Mouse (Mus musculus) cerebellum, adult 11-12 months (tissue): Measurements from ENCODE around the gene Sppl2a.
"Not testable (repeated sequence)": the region's sequence is repeated elsewhere in the genome, so short reads cannot be mapped to it uniquely, and the experiment has no call there.

Experiments
- DNase-seq: peaks from one replicate; pipeline ENCODE4 v3.0.0; 2022

The Sppl2a gene

DNA sequence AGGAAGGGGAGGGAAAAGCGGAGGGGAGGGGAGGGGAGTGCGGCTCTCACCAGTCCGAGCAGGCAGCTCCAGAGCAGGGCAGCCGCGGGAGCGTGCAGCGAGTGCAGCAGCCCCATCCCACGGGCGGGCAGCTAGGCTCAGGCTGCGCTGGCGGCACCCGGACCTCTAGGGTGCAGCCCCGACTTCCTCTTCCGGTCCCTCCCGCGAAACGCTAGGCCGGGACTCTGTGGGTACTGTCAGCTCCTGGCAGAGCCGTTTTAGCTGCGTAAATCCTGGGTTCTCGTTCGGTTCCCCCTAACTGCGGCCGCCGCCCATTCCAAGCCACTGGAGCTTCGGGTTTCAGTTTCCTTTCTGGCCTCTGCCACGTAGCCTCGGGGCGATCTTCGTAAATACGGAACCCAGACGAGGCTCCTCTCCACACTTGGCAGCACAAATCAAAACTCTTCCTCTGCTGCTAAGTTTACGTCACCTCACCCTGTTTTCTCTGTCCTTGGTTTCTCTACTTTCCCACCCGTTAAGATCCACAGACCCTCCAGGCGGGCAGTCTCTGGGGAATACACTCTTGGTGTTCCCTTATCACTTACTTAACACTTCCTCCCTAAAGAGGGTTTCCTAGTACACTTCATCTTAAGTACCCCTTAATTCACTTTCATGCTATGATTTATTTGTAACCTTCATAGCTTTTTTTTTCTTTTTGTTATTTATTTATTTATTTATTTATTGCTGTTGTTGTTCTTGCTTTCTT is at the start of gene Sppl2a:
Sppl2a (minus strand) TSS at position 339 of the 745 bp plus-strand sequence.
- DNase-seq = peak; percentile 95

DNA sequence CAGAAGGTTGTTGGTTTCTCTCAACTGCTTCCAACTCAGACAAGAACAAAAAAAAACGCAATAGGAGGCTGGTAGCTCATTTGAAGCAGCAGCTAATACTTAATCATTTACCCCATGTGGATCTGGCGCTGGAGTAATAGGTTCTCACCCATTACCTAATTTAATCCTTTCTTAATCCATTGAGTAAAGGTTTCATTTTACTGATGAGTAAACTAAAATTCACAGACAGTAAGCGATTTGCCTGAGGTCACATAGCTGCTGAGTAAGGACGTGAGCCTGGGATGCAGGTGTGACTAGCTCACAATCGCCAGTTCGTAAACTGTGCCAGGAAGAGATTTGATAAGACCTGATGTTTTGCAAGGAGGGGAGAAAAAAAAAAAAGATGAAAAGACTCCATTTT is 44.4 kb upstream of the Sppl2a start:
- DNase-seq = no peak

DNA sequence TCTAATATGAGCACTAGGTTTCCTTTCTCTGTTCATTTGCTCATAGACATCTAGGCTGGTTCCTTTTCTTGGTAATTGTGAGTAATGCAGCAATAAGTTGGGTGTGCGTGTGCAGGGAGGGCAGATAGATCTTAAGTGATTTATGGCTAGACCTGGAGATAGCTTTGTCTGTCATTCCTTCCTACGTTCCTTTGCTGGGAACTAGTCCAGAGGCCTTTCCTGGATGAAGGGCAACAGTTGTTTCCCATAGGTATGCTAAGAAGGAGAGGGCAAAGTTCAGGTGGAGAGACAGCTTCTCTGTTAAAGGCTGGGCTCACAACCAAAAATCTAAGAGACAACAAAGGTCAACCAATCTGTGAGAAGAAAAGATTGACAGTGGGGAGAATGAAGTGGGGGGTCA is 28.7 kb upstream of the Sppl2a start:
- DNase-seq = no peak

GRCm38 (mm10) chr2:126955671-126956070 is 22.6 kb upstream of the Sppl2a start:
- DNase-seq = no peak

- no peak for DNase-seq
Measured at GRCm38 (mm10) chr2:126951085-126951484, 18.1 kb upstream of the Sppl2a start.

DNA sequence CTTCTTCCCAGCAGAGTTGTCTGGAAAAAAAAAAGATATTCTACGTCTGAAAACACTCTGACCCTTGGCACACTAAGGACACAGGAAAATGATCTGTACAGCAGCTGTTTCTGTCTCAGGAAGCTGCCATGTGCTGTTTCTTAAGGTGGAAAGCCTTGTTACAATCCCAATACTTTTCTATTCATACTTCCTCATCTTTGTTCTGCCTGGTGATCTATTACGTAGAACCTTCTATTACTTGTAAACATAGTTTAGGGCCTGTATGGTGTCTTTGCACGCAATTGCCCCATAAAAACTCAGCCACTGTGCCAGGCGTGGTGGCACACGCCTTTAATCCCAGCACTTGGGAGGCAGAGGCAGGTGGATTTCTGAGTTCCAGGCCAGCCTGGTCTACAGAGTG is 17.4 kb upstream of the Sppl2a start:
- no peak for DNase-seq

- peak; percentile 26 for DNase-seq
Measured at GRCm38 (mm10) chr2:126949856-126950255, 16.8 kb upstream of the Sppl2a start.

DNA sequence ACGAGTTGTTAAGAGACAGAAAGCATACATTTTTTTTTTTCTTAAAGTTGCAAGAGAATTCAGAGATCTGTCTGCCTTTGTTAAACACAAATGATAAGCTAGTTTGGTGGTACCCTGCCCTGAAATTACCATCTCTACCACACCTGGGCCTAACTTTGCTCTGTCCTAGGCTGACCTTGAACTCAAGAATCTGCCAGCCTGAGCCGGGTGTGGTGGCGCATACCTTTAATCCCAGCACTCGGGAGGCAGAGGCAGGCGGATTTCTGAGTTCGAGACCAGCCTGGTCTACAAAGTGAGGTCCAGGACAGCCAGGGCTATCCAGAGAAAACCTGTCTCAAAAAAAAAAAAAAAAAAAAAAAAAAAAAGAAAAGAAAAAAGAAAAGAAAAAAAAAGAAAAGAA is 16.3 kb upstream of the Sppl2a start:
- DNase-seq = not testable (repeated sequence)

DNA sequence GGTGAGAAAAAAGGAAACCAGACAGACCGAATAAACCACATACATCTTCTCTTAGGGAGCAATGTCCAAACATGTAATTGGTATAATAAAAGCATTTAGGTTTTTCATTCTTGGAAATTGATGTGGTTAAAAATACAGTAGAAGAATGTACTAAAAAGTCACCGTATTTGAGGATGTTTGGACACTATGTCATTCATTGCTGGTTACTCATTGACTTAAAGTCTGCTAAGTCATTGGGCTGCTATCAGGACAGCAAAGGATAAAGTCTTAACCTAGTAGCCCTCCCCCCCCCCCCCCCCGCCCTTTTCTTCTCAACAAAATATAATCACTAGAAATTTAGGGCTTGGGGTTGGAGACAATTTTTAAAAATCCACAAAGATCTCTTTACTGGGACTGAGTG is 15.2 kb upstream of the Sppl2a start:
- DNase-seq = no peak

DNA sequence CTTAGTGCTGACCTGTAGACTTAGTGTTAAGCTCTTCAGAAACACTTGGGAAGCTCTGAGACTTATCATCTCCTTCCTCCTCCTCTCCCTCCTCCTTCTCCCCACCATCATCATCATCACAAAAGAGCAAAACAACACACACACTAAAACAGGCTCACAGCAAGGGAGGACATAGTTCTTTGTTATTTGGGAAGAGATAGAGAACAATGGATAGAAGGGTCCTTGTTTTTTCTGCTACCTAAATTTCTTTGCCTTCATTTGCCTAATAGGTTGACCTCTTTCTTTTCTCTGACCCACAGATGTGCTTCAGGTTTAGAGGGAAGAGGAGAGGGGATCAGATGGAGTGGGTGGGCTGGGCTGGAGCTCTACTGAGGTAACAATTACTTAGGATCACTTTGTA is 14.6 kb upstream of the Sppl2a start:
- DNase-seq = no peak

DNA sequence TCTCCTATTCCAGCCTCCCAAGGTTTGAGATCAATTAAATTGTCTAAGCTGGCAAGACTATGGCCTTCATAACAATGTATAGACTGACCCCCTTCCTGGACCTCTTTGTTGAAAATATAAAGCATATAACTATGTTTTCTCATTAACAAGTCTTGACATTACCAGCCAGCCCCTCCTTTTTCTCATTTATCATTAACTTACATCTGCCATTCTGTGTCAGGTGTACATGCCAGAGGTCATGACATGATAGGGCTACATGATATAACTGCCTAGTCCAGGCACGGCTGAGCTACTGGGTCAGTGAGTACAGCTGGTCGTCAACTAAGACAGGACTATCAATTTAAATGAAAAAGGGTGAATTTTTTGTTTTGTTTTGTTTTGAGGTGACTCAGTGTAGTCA is 10.2 kb upstream of the Sppl2a start:
- no peak for DNase-seq

- no peak for DNase-seq
Measured at GRCm38 (mm10) chr2:126940314-126940866, 7.4 kb upstream of the Sppl2a start.

DNA sequence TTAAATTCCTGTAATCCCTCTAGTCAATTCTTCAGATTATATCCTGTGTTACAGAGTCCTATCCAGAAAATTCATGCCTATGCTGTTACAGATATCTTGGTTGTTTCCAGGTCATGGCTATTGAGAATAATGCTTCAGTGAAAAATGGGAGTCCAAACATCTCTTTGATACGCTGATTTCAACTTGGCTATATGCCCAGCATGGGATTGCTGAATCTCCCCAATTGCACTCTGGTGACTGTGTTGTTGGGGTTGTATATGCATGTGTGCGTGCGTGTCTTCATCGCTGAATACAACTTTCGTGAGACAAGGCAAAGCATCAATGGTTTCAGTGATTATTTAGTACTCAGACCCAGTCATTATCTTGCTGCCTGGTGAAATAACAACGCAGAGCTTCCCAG is 5.0 kb upstream of the Sppl2a start:
- DNase-seq = no peak

- DNase-seq = no peak
Measured at GRCm38 (mm10) chr2:126933921-126934320, 886 bp upstream of the Sppl2a start.

GRCm38 (mm10) chr2:126932261-126932896 is 656 bp downstream of the Sppl2a start:
- no peak for DNase-seq

DNA sequence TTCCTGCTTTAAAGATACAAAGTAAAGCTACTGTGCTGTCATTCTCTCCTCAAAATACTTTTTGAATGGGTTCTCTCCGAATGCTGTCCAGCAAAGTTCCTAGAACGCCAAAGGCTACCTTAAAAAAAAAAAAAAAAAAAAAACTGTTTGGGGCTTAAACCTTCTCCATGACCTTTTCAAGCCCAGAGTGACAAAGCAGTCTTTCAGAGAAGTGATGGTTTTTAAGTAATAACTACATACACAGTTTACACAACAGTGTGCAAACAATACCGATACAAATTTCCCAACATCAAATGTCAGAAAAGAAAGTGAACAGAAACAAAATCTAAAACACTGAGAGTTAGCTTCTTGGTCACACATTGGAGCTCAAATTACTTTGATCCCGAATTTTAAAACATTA is 1.3 kb downstream of the Sppl2a start:
- no peak for DNase-seq

- DNase-seq = no peak
Measured at GRCm38 (mm10) chr2:126928681-126929080, 4.4 kb downstream of the Sppl2a start.

DNA sequence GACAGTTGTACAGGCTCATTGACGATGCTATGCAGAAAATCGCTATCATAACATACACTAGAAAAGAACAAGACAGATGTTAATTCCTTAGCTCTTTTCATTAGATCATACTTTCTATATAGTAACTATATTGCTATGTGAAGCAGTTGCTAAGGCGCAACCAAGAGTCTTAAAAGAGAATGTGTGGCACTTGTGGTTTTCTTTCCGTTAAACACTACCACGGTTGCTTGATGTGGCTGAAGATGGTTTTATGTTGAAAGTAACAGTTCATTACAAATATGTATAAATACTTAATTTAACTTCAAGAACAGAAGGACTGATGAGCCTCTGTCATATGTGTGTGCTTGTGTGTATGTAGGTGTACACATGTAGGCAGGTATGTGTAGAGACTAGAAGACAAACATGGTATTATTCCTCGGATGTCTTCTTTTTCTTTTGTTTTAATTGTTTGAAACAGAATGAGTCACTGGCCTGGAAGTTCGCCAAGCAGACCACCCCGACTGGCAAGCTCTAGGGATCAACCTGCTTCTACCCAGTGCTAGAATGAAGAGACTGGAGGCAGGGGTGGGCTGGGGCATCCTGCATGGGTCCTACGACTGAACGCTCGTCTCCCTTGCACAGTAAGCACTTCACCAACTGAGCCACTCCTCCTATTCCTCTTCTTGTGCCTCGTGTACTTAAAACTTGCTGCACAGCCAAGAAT is 12.5 kb downstream of the Sppl2a start:
- DNase-seq = no peak

DNA sequence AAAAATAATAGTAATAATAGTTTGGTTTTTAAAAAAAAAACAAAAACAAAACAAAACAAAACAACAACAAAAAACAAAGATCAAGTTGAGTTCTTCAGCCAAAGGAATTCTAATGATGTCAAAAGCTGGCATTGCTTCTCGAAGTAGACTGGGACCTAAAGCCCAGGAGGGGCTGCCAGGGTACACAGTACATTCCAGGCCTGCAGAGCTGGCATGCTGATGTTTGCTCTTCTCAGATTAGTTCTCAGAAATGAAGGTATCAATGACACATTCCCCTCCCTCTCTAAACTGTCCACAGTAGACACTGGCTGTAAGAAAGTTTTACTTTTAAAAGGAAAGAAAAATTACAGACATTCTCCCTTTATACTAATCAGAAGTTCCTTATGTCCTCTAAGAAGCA is 16.8 kb downstream of the Sppl2a start:
- DNase-seq = no peak

- DNase-seq = no peak
Measured at GRCm38 (mm10) chr2:126914096-126914495, 18.9 kb downstream of the Sppl2a start.

DNA sequence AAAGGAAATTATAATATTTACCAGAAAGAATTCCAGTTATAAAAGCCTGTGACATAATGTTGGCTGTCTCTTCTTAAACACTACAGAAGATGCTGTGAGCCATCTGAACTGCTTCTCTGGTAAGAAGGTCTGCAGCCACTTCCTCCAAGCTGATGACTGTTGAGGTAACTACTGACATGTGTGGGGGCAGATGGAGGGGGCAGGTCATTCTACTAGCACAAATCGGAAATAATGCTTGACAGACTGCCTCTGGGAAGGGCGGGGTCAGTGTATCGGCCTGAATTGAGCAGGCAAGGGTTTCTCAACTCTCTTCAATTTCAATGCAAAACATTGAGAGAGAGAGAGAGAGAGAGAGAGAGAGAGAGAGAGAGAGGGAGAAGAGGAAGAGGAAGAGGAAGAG is 28.9 kb downstream of the Sppl2a start:
- peak; percentile 4 for DNase-seq

DNA sequence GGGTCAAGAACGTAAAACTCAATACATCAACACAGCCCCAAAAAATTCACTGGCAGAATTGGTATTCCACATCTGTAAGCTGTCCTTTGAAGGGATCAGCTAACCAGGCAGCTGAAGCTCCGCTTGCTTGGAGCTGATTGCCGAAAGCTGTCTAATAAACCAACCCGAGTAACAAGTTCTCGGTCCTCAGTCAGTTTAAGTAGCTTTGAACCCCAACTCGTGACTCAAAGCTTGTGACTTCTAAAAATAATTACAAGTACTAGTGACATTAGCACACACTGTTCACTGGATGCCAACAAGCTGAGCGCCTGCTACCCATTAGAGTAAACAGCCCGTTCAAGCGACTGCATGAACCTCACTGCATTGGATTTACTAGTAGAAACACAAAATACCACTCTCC is 35.5 kb downstream of the Sppl2a start:
- no peak for DNase-seq

DNA sequence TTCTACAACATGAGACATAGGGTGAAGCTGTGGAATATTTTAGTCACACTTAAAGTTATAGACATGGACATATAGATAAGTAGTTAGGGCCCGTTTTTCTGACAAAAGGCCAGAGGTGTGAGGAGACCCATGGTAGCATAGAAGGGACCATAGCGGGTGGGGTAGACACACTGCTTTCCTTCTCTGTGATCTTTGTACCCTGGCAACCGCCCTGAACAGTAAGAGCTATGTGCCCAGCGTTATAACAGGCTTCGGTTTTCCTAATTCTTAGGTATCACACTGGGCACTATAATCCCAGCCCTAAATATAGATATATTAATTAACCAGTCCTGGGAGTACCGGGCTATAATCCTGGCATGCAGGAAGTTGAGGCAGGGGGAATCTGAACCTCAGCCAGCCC is 36.1 kb downstream of the Sppl2a start:
- no peak for DNase-seq

- no peak for DNase-seq
Measured at GRCm38 (mm10) chr2:126894245-126894644, 38.8 kb downstream of the Sppl2a start.
